Mouse (Mus musculus) olfactory bulb, adult 2 months (tissue): Measurements from ENCODE around the gene Myl7. TPM values are rescaled to one million over a fixed set of nuclear protein-coding genes. Genes with fewer than 3 reads are reported as not detected.

ENCODE experiments used
- H3K27ac ChIP-seq: fragments of 200-500 bp; 2 replicates; pipeline ENCODE4 v1.5.1; 2012; ENCODE audit warnings: low read depth, low read length; ENCODE audit not compliant: insufficient read depth
- H3K4me1 ChIP-seq: fragments of 200-500 bp; 2 replicates; pipeline ENCODE4 v1.6.1; 2012; ENCODE audit warnings: low read length; ENCODE audit not compliant: control insufficient read depth, insufficient read depth
- H3K4me3 ChIP-seq: fragments of 200-500 bp; 2 replicates; pipeline ENCODE4 v1.5.1; 2012; ENCODE audit warnings: mild to moderate bottlenecking, low read depth, low read length, moderate library complexity; ENCODE audit not compliant: insufficient read depth
- CTCF ChIP-seq: fragments of 200-500 bp; IDR thresholded peaks from 2 replicates; pipeline ENCODE4 v1.5.1; 2012; ENCODE audit warnings: low read depth, mild to moderate bottlenecking, low read length, moderate library complexity; ENCODE audit not compliant: insufficient read depth
- POLR2A ChIP-seq: fragments of 200-500 bp; IDR thresholded peaks from 2 replicates; pipeline ENCODE4 v1.6.1; 2012; ENCODE audit warnings: mild to moderate bottlenecking, low read depth, low read length, moderate library complexity; ENCODE audit not compliant: insufficient read depth
- WGBS: fragments of 180-500 bp; shearing (Covaris S2); methylation state at CpG from one replicate; pipeline ENCODE4 v1.1.7; 2018; 5-methylcytosine and 5-hydroxymethylcytosine counted together
- polyA plus RNA-seq: library from polyadenylated mRNA; stranded (reverse); fragments of >200 nt; gene quantifications from 2 replicates; pipeline ENCODE4 v1.2.4, GENCODE M21; 2012; ENCODE audit warnings: low replicate concordance; ENCODE audit not compliant: missing spikeins, insufficient read depth, insufficient read length

The Myl7 gene
- polyA plus RNA-seq, 1 experiment: not detected

- WGBS: 50% methylated on average over 10 of the region's 10 CpGs
- peaks cover 34% of the 10 kb centered on the region for H3K4me1 ChIP-seq
- TF ChIP-seq POLR2A (no peak), CTCF (no peak)
- peak overlapping the region; percentile 8; the same call in 1 of the 2 replicates for H3K27ac ChIP-seq
- no peak overlapping the region for H3K4me3 ChIP-seq
Observed at GRCm38 (mm10) chr11:5905778-5906518, 7.4 kb upstream of the Myl7 start.

- TF ChIP-seq CTCF (no peak), POLR2A (no peak)
- H3K4me1 ChIP-seq: peaks cover 37% of the 10 kb centered on the region
- no peak overlapping the region for H3K4me3 ChIP-seq
- WGBS: 97% methylated on average over 6 of the region's 6 CpGs
- no peak overlapping the region for H3K27ac ChIP-seq
Observed at GRCm38 (mm10) chr11:5904871-5905270, 6.3 kb upstream of the Myl7 start.

DNA sequence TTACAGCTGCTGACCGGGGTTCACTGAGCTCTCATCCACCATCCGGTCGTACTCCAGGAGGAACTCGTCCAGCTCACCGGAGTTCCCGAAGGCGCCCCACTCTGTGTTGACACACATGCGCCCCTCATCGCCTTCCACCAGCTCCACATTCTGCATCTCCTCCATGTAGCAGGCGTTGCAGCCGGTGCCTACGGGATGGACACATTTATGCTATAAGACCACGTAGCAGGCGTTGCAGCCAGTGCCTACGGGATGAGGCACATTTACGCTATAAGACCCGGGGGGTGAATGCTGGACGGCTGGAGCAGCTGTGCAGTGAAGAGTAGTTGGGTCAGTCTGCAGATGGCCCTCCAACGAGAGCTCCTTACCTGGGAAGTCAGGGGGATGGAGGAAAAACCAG lies 5.8 kb upstream of the Myl7 start:
- 71% methylated on average over 19 of the region's 19 CpGs for WGBS
- Histone ChIP-seq H3K4me1 (peaks cover 37% of the 10 kb centered on the region), H3K4me3 (no peak overlapping the region), H3K27ac (peak overlapping the region; percentile 43; the same call in 1 of the 2 replicates)
- TF ChIP-seq POLR2A: no peak
- TF ChIP-seq CTCF: no peak

DNA sequence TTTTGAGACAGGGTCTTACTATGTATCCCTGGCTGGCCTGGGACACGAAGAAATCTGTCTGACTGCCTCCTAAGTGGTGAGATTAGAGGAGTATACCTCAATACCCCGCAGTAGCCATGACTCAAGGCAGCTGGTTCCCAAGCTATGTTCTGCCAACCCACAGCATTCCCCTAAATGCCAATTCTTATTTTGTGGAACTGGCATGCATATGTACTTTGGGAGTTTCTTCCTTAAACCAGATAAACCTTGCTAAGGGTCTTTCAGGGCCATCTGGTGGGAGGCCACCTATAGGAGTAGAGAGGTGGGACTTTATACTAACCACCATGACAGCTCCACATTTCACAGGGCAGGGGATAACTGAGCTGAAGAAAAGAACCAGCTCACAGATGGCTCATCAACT lies 5.3 kb upstream of the Myl7 start:
- Histone ChIP-seq H3K4me1 (peaks cover 37% of the 10 kb centered on the region), H3K4me3 (no peak overlapping the region), H3K27ac (peak overlapping the region; percentile 37; the same call in 1 of the 2 replicates)
- WGBS: 43% methylated on average over 2 of the region's 2 CpGs
- TF ChIP-seq CTCF (no peak), POLR2A (no peak)

GRCm38 (mm10) chr11:5902390-5902789 lies 3.8 kb upstream of the Myl7 start:
- peak overlapping the region; percentile 45; the same call in 1 of the 2 replicates for H3K27ac ChIP-seq
- 21% methylated on average over 6 of the region's 6 CpGs for WGBS
- TF ChIP-seq CTCF (no peak), POLR2A (no peak)
- H3K4me1 ChIP-seq: peaks cover 41% of the 10 kb centered on the region
- peak overlapping the region; percentile 43 for H3K4me3 ChIP-seq

DNA sequence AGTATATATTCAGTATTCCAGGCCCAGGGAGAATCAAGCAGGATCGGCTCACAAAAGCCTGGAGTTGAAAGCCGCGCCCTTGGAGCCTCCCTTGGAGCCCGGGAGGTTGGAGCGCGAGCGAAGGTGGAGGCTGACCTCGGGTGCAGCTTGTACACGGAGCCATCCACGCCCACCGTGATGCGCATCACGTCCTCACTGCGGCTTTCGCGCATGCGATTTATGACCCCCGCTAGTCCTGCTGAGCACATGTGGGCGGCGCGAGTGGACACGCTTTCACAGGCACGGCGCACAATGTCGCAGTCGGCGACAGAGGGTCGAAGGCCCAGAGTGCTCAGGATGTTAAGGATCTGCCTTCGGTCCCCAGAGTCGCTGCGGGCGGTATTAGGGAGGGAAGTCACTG lies 3.4 kb upstream of the Myl7 start:
- Histone ChIP-seq H3K4me1 (peaks cover 41% of the 10 kb centered on the region), H3K27ac (peak overlapping the region; percentile 45; the same call in 1 of the 2 replicates), H3K4me3 (peak overlapping the region; percentile 43)
- TF ChIP-seq CTCF (no peak), POLR2A (peak; percentile 67)
- WGBS: 1% methylated on average over 32 of the region's 32 CpGs

GRCm38 (mm10) chr11:5901320-5901719 lies 2.7 kb upstream of the Myl7 start:
- WGBS: 33% methylated on average over 3 of the region's 3 CpGs
- Histone ChIP-seq H3K4me1 (peaks cover 37% of the 10 kb centered on the region), H3K27ac (no peak overlapping the region), H3K4me3 (peak overlapping the region; percentile 43)
- TF ChIP-seq POLR2A (no peak), CTCF (no peak)

DNA sequence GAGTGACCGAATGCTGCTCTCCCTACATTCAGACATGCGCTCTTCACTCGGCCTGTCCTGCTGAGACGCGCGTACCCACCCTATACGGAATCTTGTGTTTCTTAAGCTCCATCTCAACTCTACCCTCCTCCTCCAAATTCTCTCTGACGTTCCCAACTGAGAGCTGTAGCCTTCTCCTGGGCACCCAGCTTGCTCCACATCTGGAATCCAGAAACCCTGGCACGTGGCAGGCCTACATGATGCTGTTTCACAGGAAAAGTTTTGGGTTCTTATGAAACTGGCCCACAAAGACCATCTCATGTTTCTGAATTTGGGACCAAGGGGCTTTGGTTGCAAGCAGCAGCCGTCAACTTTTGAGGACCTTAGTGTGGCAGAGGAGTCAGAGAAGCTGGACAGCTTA lies 704 bp upstream of the Myl7 start:
- TF ChIP-seq POLR2A (no peak), CTCF (no peak)
- H3K27ac ChIP-seq: no peak overlapping the region
- no peak overlapping the region for H3K4me3 ChIP-seq
- 97% methylated on average over 10 of the region's 10 CpGs for WGBS
- H3K4me1 ChIP-seq: peaks cover 30% of the 10 kb centered on the region

DNA sequence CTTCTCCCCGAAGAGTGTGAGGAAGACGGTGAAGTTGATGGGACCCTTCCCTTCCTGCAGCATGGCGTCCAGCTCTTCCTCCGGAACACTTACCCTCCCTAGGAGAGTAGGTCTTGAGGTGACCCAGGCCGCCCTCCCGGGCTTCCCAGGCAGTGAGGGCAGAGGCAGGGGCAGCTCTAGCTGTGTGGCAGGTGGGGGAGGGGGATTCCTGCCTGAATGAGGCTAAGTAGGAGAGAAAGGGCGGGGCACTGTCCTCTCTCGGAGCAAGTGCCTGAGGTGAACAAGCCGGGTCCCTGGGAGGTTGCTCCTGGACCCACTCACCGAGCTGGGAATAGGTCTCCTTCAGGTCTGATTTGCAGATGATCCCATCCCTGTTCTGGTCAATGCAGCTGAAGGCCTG lies 743 bp downstream of the Myl7 start:
- H3K27ac ChIP-seq: no peak overlapping the region
- WGBS: 48% methylated on average over 10 of the region's 10 CpGs
- peaks cover 24% of the 10 kb centered on the region for H3K4me1 ChIP-seq
- TF ChIP-seq POLR2A (no peak), CTCF (no peak)
- no peak overlapping the region for H3K4me3 ChIP-seq
